Mouse (Mus musculus): ENCODE measurements around the gene Col4a5. TPM values are rescaled to one million over a fixed set of nuclear protein-coding genes. Genes with fewer than 3 reads are reported as not detected.

Col4a5 gene
- total RNA-seq, 2 experiments from 2014 or later, result 40.7 TPM

Other genes starting within 250 kb of the Col4a5 start
- 1 to 10 TPM; 2.0 to 3.1 TPM for gene Col4a6, start 1.3 kb upstream of the Col4a5 start, total RNA-seq (2021)
- gene Irs4, start 249.9 kb downstream of the Col4a5 start, total RNA-seq (2021), result not detected